Mouse (Mus musculus) thymus, adult 2 months (tissue): ENCODE results near the gene Sytl3. TPM values are rescaled to one million over a fixed set of nuclear protein-coding genes. Genes with fewer than 3 reads are reported as not detected.
"Not testable (repeated sequence)": the region's sequence is repeated elsewhere in the genome, so short reads cannot be mapped to it uniquely, and the experiment has no call there.

Experiments
- DNase-seq: peaks from one replicate; pipeline ENCODE4 v3.0.0; 2021
- H3K27ac ChIP-seq: fragments of 200-500 bp; 2 replicates; pipeline ENCODE4 v1.5.1; 2012; ENCODE audit warnings: low read length, control low read depth; ENCODE audit not compliant: control insufficient read depth, insufficient read depth
- H3K27me3 ChIP-seq: fragments of 200-500 bp; 2 replicates; pipeline ENCODE4 v1.6.1; 2012; ENCODE audit warnings: mild to moderate bottlenecking, low read length, moderate library complexity, mixed read lengths; ENCODE audit not compliant: control insufficient read depth, insufficient read depth
- H3K36me3 ChIP-seq: fragments of 200-500 bp; 2 replicates; pipeline ENCODE4 v1.6.1; 2012; ENCODE audit warnings: mild to moderate bottlenecking, low read length, moderate library complexity; ENCODE audit not compliant: control insufficient read depth, insufficient read depth
- H3K4me1 ChIP-seq: fragments of 200-500 bp; replicated peaks from 2 replicates; pipeline ENCODE4 v1.6.1; 2012; ENCODE audit warnings: low read length; ENCODE audit not compliant: control insufficient read depth, insufficient read depth
- H3K4me3 ChIP-seq: fragments of 200-500 bp; 2 replicates; pipeline ENCODE4 v1.5.1; 2012; ENCODE audit warnings: mild to moderate bottlenecking, low read length, control low read depth, moderate library complexity; ENCODE audit not compliant: control insufficient read depth, insufficient read depth
- CTCF ChIP-seq: fragments of 200-500 bp; IDR thresholded peaks from 2 replicates; pipeline ENCODE4 v1.5.1; 2012; ENCODE audit warnings: mild to moderate bottlenecking, control low read depth, low read length, moderate library complexity, borderline replicate concordance; ENCODE audit not compliant: control insufficient read depth, poor library complexity, insufficient read depth; ENCODE audit errors: extremely low read depth
- WGBS: fragments of 180-500 bp; shearing (Covaris S2); methylation state at CpG from one replicate; pipeline ENCODE4 v1.1.7; 2018; 5-methylcytosine and 5-hydroxymethylcytosine counted together
- polyA plus RNA-seq: library from polyadenylated mRNA; depleted of rRNA; stranded (reverse); fragments of >200 nt; gene quantifications from 2 replicates; pipeline ENCODE4 v1.2.3, GENCODE M21; 2012

Sytl3 gene
- polyA plus RNA-seq, 1 experiment, result 40.1 TPM

GRCm38 (mm10) chr17:6689344-6689743, 30.5 kb downstream of the Sytl3 start:
- peak overlapping the region; percentile 62 for H3K27ac ChIP-seq
- DNase-seq, result peak; percentile 52
- not testable (repeated sequence) for H3K4me3 ChIP-seq, H3K27me3 ChIP-seq, H3K36me3 ChIP-seq
- 78% methylated on average over 4 of the region's 4 CpGs for WGBS
- H3K4me1 ChIP-seq, result peaks cover 27% of the 10 kb centered on the region

GRCm38 (mm10) chr17:6691596-6691995, 32.7 kb downstream of the Sytl3 start:
- not testable (repeated sequence) for H3K27ac ChIP-seq, H3K27me3 ChIP-seq, H3K36me3 ChIP-seq, H3K4me3 ChIP-seq
- peaks cover 25% of the 10 kb centered on the region for H3K4me1 ChIP-seq
- DNase-seq, result peak; percentile 97
- 15% methylated on average over 2 of the region's 2 CpGs for WGBS

- not testable (repeated sequence) for H3K36me3 ChIP-seq, H3K4me1 ChIP-seq, DNase-seq, H3K27me3 ChIP-seq, H3K4me3 ChIP-seq, H3K27ac ChIP-seq
- WGBS, result 93% methylated on average over 9 of the region's 9 CpGs
These were observed 36.8 kb downstream of the Sytl3 start for GRCm38 (mm10) chr17:6695712-6696111.

- not testable (repeated sequence) for H3K27me3 ChIP-seq, H3K27ac ChIP-seq, H3K36me3 ChIP-seq, H3K4me1 ChIP-seq, H3K4me3 ChIP-seq, DNase-seq
- 84% methylated on average over 8 of the region's 8 CpGs for WGBS
These were observed 37.6 kb downstream of the Sytl3 start for GRCm38 (mm10) chr17:6696521-6696920.

GRCm38 (mm10) chr17:6697224-6697775, 38.4 kb downstream of the Sytl3 start:
- 43% methylated on average over 4 of the region's 4 CpGs for WGBS
- TF ChIP-seq CTCF, result peak; percentile 54; the same call in 1 of the 2 replicates

GRCm38 (mm10) chr17:6699502-6699901, 40.6 kb downstream of the Sytl3 start:
- H3K27ac ChIP-seq, H3K4me3 ChIP-seq, H3K4me1 ChIP-seq, DNase-seq, H3K36me3 ChIP-seq, H3K27me3 ChIP-seq: not testable (repeated sequence)
- WGBS, result 96% methylated on average over 9 of the region's 9 CpGs

More at GRCm38 (mm10) chr17:6697224-6697775, 38.4 kb downstream of the Sytl3 start:
- not testable (repeated sequence) for H3K36me3 ChIP-seq, H3K4me3 ChIP-seq, H3K27ac ChIP-seq, H3K4me1 ChIP-seq, H3K27me3 ChIP-seq
- peak; percentile 60 for DNase-seq

- H3K27me3 ChIP-seq, H3K4me1 ChIP-seq, H3K4me3 ChIP-seq, H3K27ac ChIP-seq, DNase-seq, H3K36me3 ChIP-seq: not testable (repeated sequence)
- WGBS, result 64% methylated on average over 4 of the region's 7 CpGs
These were observed 41.2 kb downstream of the Sytl3 start for GRCm38 (mm10) chr17:6700077-6700476.

- WGBS, result 37% methylated on average over 2 of the region's 8 CpGs
- H3K36me3 ChIP-seq, H3K27me3 ChIP-seq, H3K4me3 ChIP-seq, DNase-seq, H3K4me1 ChIP-seq, H3K27ac ChIP-seq: not testable (repeated sequence)
These were observed 43.8 kb downstream of the Sytl3 start for GRCm38 (mm10) chr17:6702625-6703221.

- not testable (repeated sequence) for H3K27ac ChIP-seq, H3K4me3 ChIP-seq, H3K36me3 ChIP-seq, H3K27me3 ChIP-seq, H3K4me1 ChIP-seq, DNase-seq
- 91% methylated on average over 9 of the region's 9 CpGs for WGBS
These were observed 44.7 kb downstream of the Sytl3 start for GRCm38 (mm10) chr17:6703381-6704270.

- H3K27ac ChIP-seq, H3K4me3 ChIP-seq, H3K36me3 ChIP-seq, H3K27me3 ChIP-seq, H3K4me1 ChIP-seq, DNase-seq: not testable (repeated sequence)
- 90% methylated on average over 5 of the region's 5 CpGs for WGBS
These were observed 47.6 kb downstream of the Sytl3 start for GRCm38 (mm10) chr17:6706448-6706847.
